9 mouse cellular contexts compared by ENCODE assay signal in the genomic region with DNA sequence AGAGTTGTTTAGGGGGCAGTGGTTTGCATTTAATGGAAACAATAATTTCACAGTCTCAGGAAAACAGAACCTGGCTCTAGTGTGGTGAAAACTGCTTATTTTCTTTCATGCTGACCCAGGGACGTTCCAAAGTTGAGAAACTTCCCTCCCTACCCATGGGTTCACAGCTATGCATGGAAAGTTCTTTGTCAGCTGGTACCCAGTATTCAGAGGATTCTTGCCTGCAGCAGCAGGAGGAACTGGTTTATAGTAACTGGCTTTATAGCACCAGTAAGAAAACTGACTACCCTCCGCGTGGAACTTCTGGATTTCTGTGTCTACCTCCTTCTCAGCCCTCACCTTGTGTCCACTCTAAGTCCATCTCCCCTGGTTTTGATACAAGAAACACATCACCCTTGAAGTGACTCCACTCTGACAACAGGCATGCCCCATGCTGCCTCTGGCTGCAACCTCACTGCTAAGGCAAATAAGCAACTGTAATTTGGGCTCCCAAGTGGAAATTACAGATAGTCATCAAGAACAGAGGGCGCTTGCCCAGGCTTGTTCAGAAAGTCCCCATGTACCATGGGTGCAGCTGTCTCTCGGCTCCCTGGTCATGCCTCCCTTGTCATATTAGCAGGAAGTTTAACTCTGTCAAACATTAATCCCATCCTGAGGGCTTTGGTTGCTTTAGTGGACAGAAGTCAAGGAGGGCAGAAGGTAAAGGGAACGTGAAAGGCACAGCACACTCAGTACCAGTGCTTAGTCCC.
A peak's percentile ranks its signal among the peaks of the same experiment; 100 is the strongest.
DNase-seq lines count a peak whose midpoint lies in the region; ATAC-seq and TF ChIP-seq lines count a peak whose summit lies in the region.
"Had no signal": no experiment of that assay in that cellular context is flagged by ENCODE, and none has a peak within 500 bp of the region (broad histone marks: within the 10 kb centered on the region; RNA-seq: fewer than 3 reads in every experiment).

No protein-coding gene starts in this region.

- peak; percentile 90 for ATAC-seq in kidney, postnatal 0 days (replicated peaks; ENCODE audit: low FRiP score, low read depth)
- ATAC-seq in frontal cortex, adult (ENCODE audit: low TSS enrichment), result no peak

- 40% methylated on average over 6 of the region's 6 CpGs for WGBS in kidney, postnatal 0 days

- no peaks in the 10 kb centered on the region for H3K79me2 ChIP-seq in CH12.LX (replicated peaks; ENCODE audit: control insufficient read depth, extremely low read depth, insufficient read depth, poor library complexity, severe bottlenecking)

- H3K27me3 ChIP-seq in CH12.LX (replicated peaks), result no peaks in the 10 kb centered on the region
- no peaks in the 10 kb centered on the region for H3K27me3 ChIP-seq in kidney, postnatal 0 days (ENCODE audit: insufficient read depth, low read length)
- H3K27me3 ChIP-seq: heart, embryonic 12.5 days had no signal

- no peaks in the 10 kb centered on the region for H3K9me3 ChIP-seq in CH12.LX (replicated peaks; ENCODE audit: low read length)
- no peaks in the 10 kb centered on the region for H3K9me3 ChIP-seq in kidney, postnatal 0 days (replicated peaks; ENCODE audit: low read length)
- H3K9me3 ChIP-seq: heart, embryonic 12.5 days had no signal

- H3K4me3 ChIP-seq in CH12.LX (replicated peaks in 1 of 3; ENCODE audit: low read depth in 2 of 3, low read length in 2 of 3, poor library complexity in 1 of 3), result peak overlapping the region in 1 of 3 experiments; percentile 45
- no peak overlapping the region for H3K4me3 ChIP-seq in cortical plate, adult 2 months (ENCODE audit: insufficient read depth, low read length)
- no peak overlapping the region for H3K4me3 ChIP-seq in kidney, postnatal 0 days (replicated peaks; ENCODE audit: low read depth, low read length)
- no peak overlapping the region for H3K4me3 ChIP-seq in layer of hippocampus, adult 2 months
- H3K4me3 ChIP-seq: heart, embryonic 12.5 days had no signal

- in situ Hi-C loops in CH12.LX (cut with MboI; ENCODE audit: low pct_ligation_motif_present, low pct_unique_long_range_greater_than_20kb, low sequenced_read_pairs), result loop anchor here (25.0 kb wide), 1 partner anchor 333 kb away; a partner anchor contains a TSS

- TF ChIP-seq POLR2A in CH12.LX (IDR thresholded peaks at IDR 0.05; ENCODE audit: low read depth, low read length), result 0 out of 2 replicates have a peak, but pooled peaks have one; percentile 47
- no peak for TF ChIP-seq POLR2A in cortical plate, adult 2 months (IDR thresholded peaks at IDR 0.05; ENCODE audit: extremely low read depth, insufficient read depth, low read length)

- no peaks in the 10 kb centered on the region for H3K36me3 ChIP-seq in CH12.LX (replicated peaks in 1 of 2; ENCODE audit: control insufficient read depth in 1 of 2, insufficient read depth in 1 of 2, low read length in 1 of 2)
- no peaks in the 10 kb centered on the region for H3K36me3 ChIP-seq in kidney, postnatal 0 days (ENCODE audit: insufficient read depth, low read length)
- H3K36me3 ChIP-seq: heart, embryonic 12.5 days had no signal

- H3K4me2 ChIP-seq in CH12.LX (ENCODE audit: insufficient read depth, low read depth, poor library complexity, severe bottlenecking), result peak overlapping the region; percentile 61
- no peak overlapping the region for H3K4me2 ChIP-seq in kidney, postnatal 0 days (ENCODE audit: low read length)
- H3K4me2 ChIP-seq: heart, embryonic 12.5 days had no signal

- H3K27ac ChIP-seq in CH12.LX (ENCODE audit: insufficient read depth, low read depth), result peak overlapping the region; percentile 90
- peak overlapping the region; percentile 43; the same call in 1 of the 2 replicates for H3K27ac ChIP-seq in cortical plate, adult 2 months (ENCODE audit: insufficient read depth, low read length)
- peak overlapping the region; percentile 73 for H3K27ac ChIP-seq in kidney, postnatal 0 days
- no peak overlapping the region for H3K27ac ChIP-seq in layer of hippocampus, adult 2 months

- no peak for TF ChIP-seq CTCF in CH12.LX (conservative IDR thresholded peaks at IDR 0.05 in 1 of 2, IDR thresholded peaks at IDR 0.05 in 1 of 2; ENCODE audit: low read depth in 2 of 2, low read length in 2 of 2)
- TF ChIP-seq CTCF in cortical plate, adult 2 months (IDR thresholded peaks at IDR 0.05; ENCODE audit: extremely low read depth, insufficient read depth, low read length), result no peak
- TF ChIP-seq CTCF in kidney, postnatal 0 days (IDR thresholded peaks at IDR 0.05; ENCODE audit: low read depth), result peak; percentile 42
- TF ChIP-seq CTCF in layer of hippocampus, adult 2 months (conservative IDR thresholded peaks at IDR 0.05), result no peak

- peak; percentile 83 for DNase-seq in CH12.LX (ENCODE audit: extremely low read depth)
- peak; percentile 70 for DNase-seq in kidney, postnatal 0 days (ENCODE audit: low spot score)
- peak; percentile 47 for DNase-seq in lung, postnatal 25 days (ENCODE audit: low spot score)
- DNase-seq in cerebellum, postnatal 25 days, result no peak
- no peak for DNase-seq in cerebellum, postnatal 10 days
- no peak for DNase-seq in layer of hippocampus, adult 2 months (ENCODE audit: low spot score in 2 of 2)

- dilution Hi-C loops in CH12.LX (cut with MboI; ENCODE audit: extremely low pct_ligation_motif_present, extremely low pct_unique_long_range_greater_than_20kb, low sequenced_read_pairs), result no loop called here

- no peak; the same call in 1 of the 2 replicates for TF ChIP-seq RAD21 in CH12.LX (IDR thresholded peaks at IDR 0.05; ENCODE audit: low read depth, low read length)

- H3K4me1 ChIP-seq in CH12.LX (ENCODE audit: control insufficient read depth in 1 of 2, insufficient read depth in 2 of 2), result peaks cover 29 to 64% of the 10 kb centered on the region in 2 experiments
- H3K4me1 ChIP-seq in cortical plate, adult 2 months (ENCODE audit: control insufficient read depth, insufficient read depth, low read length), result no peaks in the 10 kb centered on the region
- H3K4me1 ChIP-seq in kidney, postnatal 0 days (replicated peaks; ENCODE audit: insufficient read depth, low read length), result 0 out of 2 replicates have a peak, but pooled peaks cover 5% of the 10 kb centered on the region

- H3K9ac ChIP-seq in CH12.LX (ENCODE audit: insufficient read depth, low read depth), result peak overlapping the region; percentile 69
- H3K9ac ChIP-seq in kidney, postnatal 0 days (ENCODE audit: low read depth, low read length), result no peak overlapping the region
- H3K9ac ChIP-seq: heart, embryonic 12.5 days had no signal

- TF ChIP-seq EP300 in CH12.LX (IDR thresholded peaks at IDR 0.05; ENCODE audit: low read length), result peak; percentile 86

TF ChIP-seq in CH12.LX, 34 proteins besides CTCF, POLR2A, EP300 and RAD21 (continues in another document):
- 0 out of 2 replicates have a peak, but pooled peaks have one; percentile 22 for TF ChIP-seq MAFK (IDR thresholded peaks at IDR 0.05; ENCODE audit: insufficient replicate concordance, low read length)
- no peak for TF ChIP-seq PAX5 (IDR thresholded peaks at IDR 0.05; ENCODE audit: low read length)
- no peak for TF ChIP-seq ZNF384 (IDR thresholded peaks at IDR 0.05; ENCODE audit: low read depth, low read length)
- TF ChIP-seq NELFE (IDR thresholded peaks at IDR 0.05; ENCODE audit: low read depth, low read length), result peak; percentile 27; the same call in 1 of the 2 replicates
- no peak for TF ChIP-seq JUND (conservative IDR thresholded peaks at IDR 0.05; ENCODE audit: low read depth, low read length)
- TF ChIP-seq JUN (IDR thresholded peaks at IDR 0.05; ENCODE audit: insufficient read depth, low read depth, low read length), result peak; percentile 17; the same call in 1 of the 2 replicates
- peak; percentile 71; the same call in 1 of the 2 replicates for TF ChIP-seq MAX (IDR thresholded peaks at IDR 0.05; ENCODE audit: low read length)
- no peak for TF ChIP-seq USF2 (conservative IDR thresholded peaks at IDR 0.05; ENCODE audit: low read depth, low read length)
- peak; percentile 60; the same call in 1 of the 2 replicates for TF ChIP-seq MYC (IDR thresholded peaks at IDR 0.05; ENCODE audit: low read depth, low read length)
- TF ChIP-seq UBTF (IDR thresholded peaks at IDR 0.05; ENCODE audit: low read depth, low read length), result no peak
- TF ChIP-seq ZKSCAN1 (IDR thresholded peaks at IDR 0.05; ENCODE audit: borderline replicate concordance, low read depth, low read length), result no peak
- peak; percentile 81 for TF ChIP-seq ETS1 (conservative IDR thresholded peaks at IDR 0.05; ENCODE audit: low read depth, low read length)
- TF ChIP-seq ZC3H11A (IDR thresholded peaks at IDR 0.05; ENCODE audit: low read depth, low read length), result no peak
- no peak for TF ChIP-seq KAT2A (IDR thresholded peaks at IDR 0.05; ENCODE audit: insufficient replicate concordance, low read length)
- TF ChIP-seq TCF12 (IDR thresholded peaks at IDR 0.05; ENCODE audit: low read depth, low read length), result peak; percentile 92
- TF ChIP-seq SIN3A (IDR thresholded peaks at IDR 0.05; ENCODE audit: low read length), result no peak
- TF ChIP-seq E2F4 (IDR thresholded peaks at IDR 0.05; ENCODE audit: insufficient replicate concordance, low read depth, low read length), result no peak
- TF ChIP-seq BHLHE40 (IDR thresholded peaks at IDR 0.05; ENCODE audit: low read depth, low read length), result peak; percentile 61
- TF ChIP-seq MEF2A (IDR thresholded peaks at IDR 0.05; ENCODE audit: borderline replicate concordance, low read depth, low read length), result peak; percentile 85
- TF ChIP-seq MXI1 (IDR thresholded peaks at IDR 0.05; ENCODE audit: low read depth, low read length), result no peak; the same call in none of the 2 replicates
- no peak for TF ChIP-seq TBP (conservative IDR thresholded peaks at IDR 0.05; ENCODE audit: low read depth, low read length)
- TF ChIP-seq GABPA (IDR thresholded peaks at IDR 0.05; ENCODE audit: insufficient replicate concordance, low read depth, low read length), result no peak
- TF ChIP-seq ELF1 (IDR thresholded peaks at IDR 0.05; ENCODE audit: low read depth, low read length), result no peak
- TF ChIP-seq NRF1 (IDR thresholded peaks at IDR 0.05; ENCODE audit: low read depth, low read length), result peak; percentile 44; the same call in 1 of the 2 replicates
- TF ChIP-seq SMC3 (IDR thresholded peaks at IDR 0.05; ENCODE audit: low read depth, low read length), result no peak
- no peak for TF ChIP-seq POLR2AphosphoS2 (IDR thresholded peaks at IDR 0.05; ENCODE audit: low read depth, low read length)
- 0 out of 2 replicates have a peak, but pooled peaks have one; percentile 49 for TF ChIP-seq MAZ (IDR thresholded peaks at IDR 0.05; ENCODE audit: low read depth, low read length)
- TF ChIP-seq HCFC1 (IDR thresholded peaks at IDR 0.05; ENCODE audit: low read depth, low read length), result no peak
- peak; percentile 98 for TF ChIP-seq CHD1 (IDR thresholded peaks at IDR 0.05; ENCODE audit: low read depth, low read length)
- TF ChIP-seq RCOR1 (conservative IDR thresholded peaks at IDR 0.05; ENCODE audit: low read depth, low read length), result no peak; the same call in 1 of the 2 replicates
- TF ChIP-seq CHD2 (IDR thresholded peaks at IDR 0.05; ENCODE audit: low read length), result peak; percentile 46; the same call in 1 of the 2 replicates

Comparison
In these comparisons a context has a peak if more than half of its experiments do, and no peak if none do; other contexts are left out.
1. DNase-seq: peak in CH12.LX (single experiment), kidney, postnatal 0 days (single experiment) and lung, postnatal 25 days (single experiment); none in cerebellum, postnatal 25 days (0 of 2), cerebellum, postnatal 10 days (0 of 2) and layer of hippocampus, adult 2 months (0 of 2).